ENCODE assay signal across 15 mouse cellular contexts in genomic region chr6:7656601-7657000, GRCm38 (mm10). TPM values are rescaled to one million over a fixed set of nuclear protein-coding genes. Genes with fewer than 3 reads are reported as not detected.
DNase-seq lines count a peak whose midpoint lies in the region; ATAC-seq and TF ChIP-seq lines count a peak whose summit lies in the region.
"Had no signal": no experiment of that assay in that cellular context is flagged by ENCODE, and none has a peak within 500 bp of the region (broad histone marks: within the 10 kb centered on the region; RNA-seq: fewer than 3 reads in every experiment).

No protein-coding gene starts in this region.

- no peak overlapping the region for H3K9ac ChIP-seq in forebrain, postnatal 0 days
- no peak overlapping the region for H3K9ac ChIP-seq in forebrain, embryonic 12.5 days
- H3K9ac ChIP-seq in ES-E14 (ENCODE audit: insufficient read depth, low read depth, low read length, poor library complexity, severe bottlenecking) = no peak overlapping the region
- H3K9ac ChIP-seq: heart, embryonic 12.5 days; hindbrain, embryonic 15.5 days; kidney, embryonic 15.5 days had no signal

- peak; percentile 66 for TF ChIP-seq CTCF in forebrain, postnatal 0 days (IDR thresholded peaks at IDR 0.05; ENCODE audit: low read depth)
- peak; percentile 55 for TF ChIP-seq CTCF in left cerebral cortex, adult 2 months (IDR thresholded peaks at IDR 0.05)

- ATAC-seq in forebrain, postnatal 0 days = peak; percentile 47; the same call in 1 of the 2 replicates
- ATAC-seq in forebrain, embryonic 12.5 days (ENCODE audit: low FRiP score) = no peak
- no peak for ATAC-seq in erythroid progenitor cell, adult 5-6 weeks (replicated peaks; ENCODE audit: low FRiP score, poor library complexity, severe bottlenecking)

- peak; percentile 34 for DNase-seq in forebrain, postnatal 0 days
- no peak for DNase-seq in left cerebral cortex, adult 2 months (ENCODE audit: extremely low spot score in 1 of 2, low spot score in 2 of 2)
- DNase-seq in left cerebral cortex, adult 18-20 months (ENCODE audit: low spot score in 2 of 2) = no peak
- no peak for DNase-seq in ES-E14 (ENCODE audit: low read depth, low spot score)
- peak; percentile 12 for DNase-seq in retina, postnatal 1 day
- DNase-seq: adrenal gland, adult 2 months; cerebellum, adult 9-11 months; gastrocnemius, postnatal 25 days; right cerebral cortex, adult 18-20 months had no signal

- WGBS in forebrain, postnatal 0 days = 78% methylated on average over 1 of the region's 1 CpGs
- 93% methylated on average over 1 of the region's 1 CpGs for WGBS in forebrain, embryonic 12.5 days

- intact Hi-C loops in left cerebral cortex, adult 2 months (cut with DNase I) = loop anchor here (2.0 to 10.0 kb wide), 3 partner anchors 634 to 1802 kb away; no protein-coding TSS in a partner anchor

- H3K4me1 ChIP-seq in forebrain, postnatal 0 days (ENCODE audit: insufficient read depth) = no peaks in the 10 kb centered on the region
- no peaks in the 10 kb centered on the region for H3K4me1 ChIP-seq in forebrain, embryonic 12.5 days
- H3K4me1 ChIP-seq in ES-E14 (ENCODE audit: control insufficient read depth in 2 of 2, insufficient read depth in 2 of 2, low read length in 2 of 2, poor library complexity in 1 of 2) = no peaks in the 10 kb centered on the region
- H3K4me1 ChIP-seq: heart, embryonic 12.5 days; hindbrain, embryonic 15.5 days; kidney, embryonic 15.5 days had no signal

- no peaks in the 10 kb centered on the region for H3K9me3 ChIP-seq in forebrain, postnatal 0 days (ENCODE audit: low read length)
- H3K9me3 ChIP-seq in forebrain, embryonic 12.5 days = no peaks in the 10 kb centered on the region
- no peaks in the 10 kb centered on the region for H3K9me3 ChIP-seq in ES-E14 (ENCODE audit: control insufficient read depth, insufficient read depth, low read depth, low read length)
- H3K9me3 ChIP-seq: heart, embryonic 12.5 days; hindbrain, embryonic 15.5 days; kidney, embryonic 15.5 days had no signal

- H3K27me3 ChIP-seq in forebrain, postnatal 0 days (ENCODE audit: insufficient read depth, low read length) = no peaks in the 10 kb centered on the region
- no peaks in the 10 kb centered on the region for H3K27me3 ChIP-seq in forebrain, embryonic 12.5 days
- H3K27me3 ChIP-seq: heart, embryonic 12.5 days; hindbrain, embryonic 15.5 days; kidney, embryonic 15.5 days had no signal

- in situ Hi-C loops in ES-E14 (cut with MboI; ENCODE audit: low sequenced_read_pairs in 2 of 2, unreplicated experiment in 2 of 2) = loop anchor here (25.0 kb wide), 1 partner anchor 719 kb away; no protein-coding TSS in a partner anchor

- H3K4me2 ChIP-seq in forebrain, postnatal 0 days (ENCODE audit: low read depth) = no peak overlapping the region
- H3K4me2 ChIP-seq in forebrain, embryonic 12.5 days = no peak overlapping the region
- H3K4me2 ChIP-seq: heart, embryonic 12.5 days; hindbrain, embryonic 15.5 days; kidney, embryonic 15.5 days; liver, embryonic 11.5 days had no signal

- no peak overlapping the region for H3K4me3 ChIP-seq in forebrain, postnatal 0 days (ENCODE audit: low read depth, low read length)
- no peak overlapping the region for H3K4me3 ChIP-seq in forebrain, embryonic 12.5 days (replicated peaks)
- H3K4me3 ChIP-seq in left cerebral cortex, adult 2 months = no peak overlapping the region
- H3K4me3 ChIP-seq in ES-E14 (ENCODE audit: insufficient read depth in 1 of 2, low read depth in 1 of 2, low read length in 2 of 2, poor library complexity in 1 of 2, severe bottlenecking in 1 of 2) = no peak overlapping the region
- H3K4me3 ChIP-seq: heart, embryonic 12.5 days; hindbrain, embryonic 15.5 days; kidney, embryonic 15.5 days had no signal

- no peak overlapping the region for H3K27ac ChIP-seq in forebrain, postnatal 0 days (ENCODE audit: low read depth, low read length)
- H3K27ac ChIP-seq in forebrain, embryonic 12.5 days = no peak overlapping the region
- H3K27ac ChIP-seq in left cerebral cortex, adult 2 months = no peak overlapping the region
- H3K27ac ChIP-seq in ES-E14 (ENCODE audit: insufficient read depth, low read depth, low read length, poor library complexity, severe bottlenecking) = no peak overlapping the region
- H3K27ac ChIP-seq: hindbrain, embryonic 15.5 days; kidney, embryonic 15.5 days had no signal

- no peaks in the 10 kb centered on the region for H3K36me3 ChIP-seq in forebrain, postnatal 0 days (ENCODE audit: insufficient read depth)
- H3K36me3 ChIP-seq in forebrain, embryonic 12.5 days (replicated peaks) = no peaks in the 10 kb centered on the region
- no peaks in the 10 kb centered on the region for H3K36me3 ChIP-seq in ES-E14 (ENCODE audit: control insufficient read depth, insufficient read depth, low read length, poor library complexity, severe bottlenecking)
- H3K36me3 ChIP-seq: heart, embryonic 12.5 days; hindbrain, embryonic 15.5 days; kidney, embryonic 15.5 days had no signal

TF ChIP-seq in ES-E14, 5 proteins besides CTCF, POLR2A, EP300 and RAD21:
- TF ChIP-seq MAFK (IDR thresholded peaks at IDR 0.05; ENCODE audit: insufficient read depth, low read depth, low read length) (no peak), ZC3H11A (IDR thresholded peaks at IDR 0.05; ENCODE audit: borderline replicate concordance, low read depth, low read length) (0 out of 2 replicates have a peak, but pooled peaks have one; percentile 2)

RNA-seq across cellular contexts. Expression of gene Asns, which starts 36.5 kb away (rescaled TPM):
- total RNA-seq in forebrain, postnatal 0 days (2014; rRNA removed) = 95.8 and 124 TPM in 2 replicates
- polyA plus RNA-seq in forebrain, postnatal 0 days (2015; fragmentation: Nextera tagmentation; extraction: Ambion mirVana) = 132 and 133 TPM in 2 replicates
- polyA plus RNA-seq in forebrain, embryonic 12.5 days (2016; fragmentation: Nextera tagmentation; extraction: Ambion mirVana) = 44.8 and 47.2 TPM in 2 replicates
- total RNA-seq in left cerebral cortex, adult 2 months (2021) = 100 to 1,000 TPM; 100 to 108 TPM
- 100 to 1,000 TPM; 116 to 117 TPM for total RNA-seq in left cerebral cortex, adult 18-20 months (2021)
- 225 and 241 TPM in 2 replicates for total RNA-seq in ES-E14 (2012; rRNA removed)
- total RNA-seq in erythroid progenitor cell, adult 5-6 weeks (2015; ENCODE audit: low replicate concordance) = 73.5 and 163 TPM in 2 replicates
- 36.2 and 37.8 TPM in 2 replicates for total RNA-seq in erythroid progenitor cell, adult 5-6 weeks (2017; ENCODE audit: low replicate concordance)

Comparison
In these comparisons a context has a peak if more than half of its experiments do, and no peak if none do; other contexts are left out.
1. DNase-seq: peak in forebrain, postnatal 0 days (single experiment) and retina, postnatal 1 day (single experiment); none in left cerebral cortex, adult 2 months (0 of 2), left cerebral cortex, adult 18-20 months (0 of 2) and ES-E14 (single experiment).